Mouse (Mus musculus) olfactory bulb, adult 2 months (tissue): ENCODE measurements around the gene Gpr83.

Experiments used
- CTCF ChIP-seq: fragments of 200-500 bp; IDR thresholded peaks from 2 replicates; pipeline ENCODE4 v1.5.1; 2012; ENCODE audit warnings: low read depth, mild to moderate bottlenecking, low read length, moderate library complexity; ENCODE audit not compliant: insufficient read depth
- POLR2A ChIP-seq: fragments of 200-500 bp; IDR thresholded peaks from 2 replicates; pipeline ENCODE4 v1.6.1; 2012; ENCODE audit warnings: mild to moderate bottlenecking, low read depth, low read length, moderate library complexity; ENCODE audit not compliant: insufficient read depth

DNA sequence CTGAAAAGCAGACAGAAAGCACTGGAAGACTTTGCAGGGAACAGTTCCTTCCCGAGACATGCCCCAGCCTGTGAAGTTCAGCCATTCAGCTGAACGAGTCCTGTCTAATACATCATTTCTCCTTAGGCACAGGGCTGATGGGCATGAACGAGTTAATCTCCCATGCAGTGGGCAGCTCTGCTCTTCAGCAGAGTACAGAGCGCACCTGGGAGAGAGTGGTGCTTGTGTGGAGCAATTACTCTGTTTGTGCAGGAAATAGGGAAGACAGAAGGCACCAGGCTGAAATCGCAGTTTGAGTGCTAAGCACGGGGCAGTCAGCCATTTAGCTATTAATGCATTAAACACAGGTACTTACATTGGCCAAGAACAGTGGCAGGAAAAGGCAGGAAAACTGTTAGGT, 28.7 kb downstream of the Gpr83 start:
- TF ChIP-seq CTCF (no peak), POLR2A (no peak)
